Mouse (Mus musculus): ENCODE results near the gene Cfd.

Cfd gene

DNA sequence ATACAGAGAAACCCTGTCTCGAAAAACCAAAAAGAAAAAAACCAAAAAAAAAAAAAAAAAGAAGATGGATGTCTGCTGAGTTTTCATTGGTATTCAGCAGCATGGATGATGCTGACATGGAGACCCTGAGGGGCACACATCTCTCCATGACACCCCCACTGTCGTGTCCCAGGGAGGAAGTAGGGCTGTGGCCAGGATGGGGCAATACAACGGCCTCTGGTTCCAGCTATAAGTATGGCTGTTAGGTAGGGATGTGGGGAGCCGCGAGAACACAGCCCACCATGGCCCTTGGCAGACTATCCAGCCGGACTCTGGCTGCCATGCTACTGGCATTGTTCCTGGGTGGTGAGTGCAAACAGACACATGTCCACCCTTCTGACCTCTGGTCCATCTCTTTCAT, 4.6 kb upstream of the Cfd start, which contains the start of gene Elane:
Elane (plus strand) TSS at position 194 of the 400 bp plus-strand sequence.
- DNase-seq (ENCODE audit: low spot score in 2 of 2), result no peak

DNA sequence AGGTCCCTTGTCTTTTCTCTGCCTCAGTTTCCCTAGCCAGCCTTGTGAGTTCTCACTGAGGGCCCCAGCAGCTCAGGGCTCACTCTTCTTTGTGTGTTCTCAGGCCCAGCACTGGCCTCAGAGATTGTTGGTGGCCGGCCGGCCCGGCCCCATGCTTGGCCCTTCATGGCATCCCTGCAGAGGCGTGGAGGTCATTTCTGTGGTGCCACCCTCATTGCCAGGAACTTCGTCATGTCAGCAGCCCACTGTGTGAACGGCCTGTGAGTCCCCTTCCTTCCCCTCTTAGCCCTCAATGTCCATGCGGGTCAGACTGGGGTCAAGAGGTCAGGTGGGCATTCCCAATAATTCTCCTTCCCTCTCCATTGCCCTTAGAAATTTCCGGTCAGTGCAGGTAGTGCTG, 4.0 kb upstream of the Cfd start:
- DNase-seq (ENCODE audit: low spot score in 2 of 2), result no peak

DNA sequence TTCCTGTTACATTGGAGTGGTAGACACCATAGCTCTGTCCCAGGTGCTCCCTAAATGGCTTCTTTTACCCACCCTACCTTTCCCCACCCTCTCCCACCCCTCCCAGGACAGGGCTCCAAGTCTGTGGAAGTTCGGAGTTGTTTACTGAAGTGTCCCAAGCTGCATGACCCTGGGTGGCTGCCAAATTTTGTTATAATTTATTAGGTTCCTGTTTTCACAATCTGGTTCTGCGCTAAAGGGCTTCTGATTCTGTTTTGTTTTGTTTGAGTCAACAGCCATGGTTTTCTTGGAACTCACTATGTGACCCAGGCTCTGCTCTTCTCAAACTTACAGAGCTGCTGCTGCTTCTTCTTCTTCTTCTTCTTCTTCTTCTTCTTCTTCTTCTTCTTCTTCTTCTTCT, 1.3 kb upstream of the Cfd start:
- no peak for DNase-seq (ENCODE audit: low spot score in 2 of 2)

DNA sequence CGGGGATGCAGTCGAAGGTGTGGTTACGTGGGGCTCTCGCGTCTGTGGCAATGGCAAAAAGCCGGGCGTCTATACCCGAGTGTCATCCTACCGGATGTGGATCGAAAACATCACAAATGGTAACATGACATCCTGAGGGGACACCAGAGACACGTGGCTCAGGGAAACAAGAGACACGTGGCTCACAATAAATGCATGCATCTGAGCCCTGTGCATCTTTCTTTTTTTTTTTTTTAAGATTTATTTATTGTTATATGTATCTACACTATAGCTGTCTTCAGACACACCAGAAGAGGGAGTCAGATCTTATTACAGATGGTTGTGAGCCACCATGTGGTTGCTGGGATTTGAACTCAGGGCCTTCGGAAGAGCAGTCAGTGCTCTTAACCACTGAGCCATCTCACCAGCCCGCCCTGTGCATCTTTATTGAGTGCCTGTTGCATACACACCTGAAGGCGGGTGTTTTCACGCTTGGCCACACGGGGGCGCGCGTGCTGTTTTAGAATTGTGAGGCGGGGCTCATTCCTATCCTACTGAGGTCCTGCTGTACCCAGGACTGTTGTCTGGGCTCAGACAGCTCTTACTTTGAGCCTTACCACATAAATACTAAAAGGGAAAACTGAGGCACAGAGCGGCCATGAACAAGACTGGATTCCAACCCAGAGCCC, 1.9 kb downstream of the Cfd start:
- DNase-seq (ENCODE audit: low spot score in 2 of 2), result peak; percentile 65 to 81

DNA sequence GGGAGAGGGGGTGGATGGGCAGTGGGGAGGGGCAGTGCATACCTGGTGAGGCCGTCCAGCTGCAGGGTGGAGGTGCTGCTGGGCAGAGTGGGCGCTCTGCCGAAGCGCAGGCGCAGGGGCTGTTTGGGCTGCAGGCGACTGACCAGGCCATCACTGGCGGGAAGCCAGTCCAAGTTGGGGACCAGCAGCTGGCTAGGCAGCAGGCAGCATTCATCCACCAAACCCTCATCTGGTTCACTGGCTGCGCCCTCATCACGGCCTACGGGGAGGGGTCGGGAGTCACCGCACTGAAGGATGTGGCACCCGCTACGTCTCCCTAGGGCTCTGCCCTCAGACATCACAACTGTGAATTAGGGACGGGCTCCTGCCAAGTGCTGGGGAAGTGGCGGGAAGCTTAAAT, 5.7 kb downstream of the Cfd start:
- DNase-seq (ENCODE audit: low spot score in 2 of 2), result no peak

DNA sequence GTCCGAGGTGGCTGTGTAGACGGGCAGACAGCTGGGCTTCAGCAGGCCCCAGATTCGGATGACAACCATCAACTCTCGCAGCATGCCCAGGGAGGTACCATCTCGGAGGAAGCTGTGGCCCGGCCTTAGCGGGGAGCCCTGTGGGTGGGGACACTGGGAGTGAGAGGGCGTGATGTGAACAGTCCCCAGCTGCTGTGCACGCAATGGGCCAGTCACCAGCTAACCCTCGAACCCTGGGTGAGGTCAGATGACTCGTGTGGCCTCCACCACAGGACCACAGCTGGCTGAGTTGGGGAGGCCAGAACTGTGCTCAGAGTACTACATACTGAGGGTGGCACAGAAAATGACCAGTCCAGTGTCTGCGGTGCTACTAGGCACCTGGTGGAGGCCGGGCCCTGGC, 6.2 kb downstream of the Cfd start:
- no peak for DNase-seq (ENCODE audit: low spot score in 2 of 2)

DNA sequence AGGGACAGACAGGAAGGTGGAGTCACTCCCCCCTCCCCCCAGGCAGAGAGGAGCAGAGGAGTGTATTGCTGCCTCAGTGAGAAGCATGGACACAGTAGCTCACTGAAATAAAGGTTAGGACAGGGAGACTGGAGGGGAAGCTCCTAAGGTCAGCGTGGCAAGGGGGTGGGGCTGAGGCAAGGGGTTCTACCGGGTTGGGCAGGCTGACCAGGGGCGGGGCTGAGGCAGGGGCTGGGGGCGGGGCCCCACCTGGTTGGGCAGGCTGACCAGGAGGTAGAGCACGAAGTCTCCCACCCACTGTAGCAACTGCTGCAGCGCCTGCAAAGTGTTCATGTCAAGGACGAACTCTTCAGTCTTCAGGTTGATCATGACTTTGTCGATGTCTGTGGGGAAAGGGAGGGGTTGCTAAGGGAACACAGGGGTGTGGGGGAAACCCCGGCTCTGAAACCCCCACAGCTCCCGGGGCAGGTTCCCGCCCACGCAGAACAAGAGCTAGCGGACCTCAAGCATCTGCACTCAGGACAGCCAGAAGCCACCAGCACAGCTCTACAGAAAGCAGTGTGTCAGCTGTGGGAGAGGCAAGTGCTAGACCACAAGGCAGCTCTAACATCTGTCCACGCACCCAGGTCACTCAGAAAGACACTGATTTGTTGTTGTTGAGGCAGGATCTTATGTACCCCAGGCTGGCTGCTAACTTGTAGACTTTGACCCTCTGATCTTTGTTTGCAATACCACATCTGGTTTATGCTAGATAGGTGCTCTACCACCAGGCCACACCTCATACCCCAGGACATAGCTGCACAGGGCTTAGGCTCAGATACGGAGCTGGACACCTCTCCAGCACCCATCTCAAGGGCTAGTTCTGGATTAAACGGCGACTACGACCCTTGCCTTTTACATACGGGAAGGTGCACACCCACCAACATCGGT, 6.9 kb downstream of the Cfd start:
- no peak for DNase-seq (ENCODE audit: low spot score in 2 of 2)

DNA sequence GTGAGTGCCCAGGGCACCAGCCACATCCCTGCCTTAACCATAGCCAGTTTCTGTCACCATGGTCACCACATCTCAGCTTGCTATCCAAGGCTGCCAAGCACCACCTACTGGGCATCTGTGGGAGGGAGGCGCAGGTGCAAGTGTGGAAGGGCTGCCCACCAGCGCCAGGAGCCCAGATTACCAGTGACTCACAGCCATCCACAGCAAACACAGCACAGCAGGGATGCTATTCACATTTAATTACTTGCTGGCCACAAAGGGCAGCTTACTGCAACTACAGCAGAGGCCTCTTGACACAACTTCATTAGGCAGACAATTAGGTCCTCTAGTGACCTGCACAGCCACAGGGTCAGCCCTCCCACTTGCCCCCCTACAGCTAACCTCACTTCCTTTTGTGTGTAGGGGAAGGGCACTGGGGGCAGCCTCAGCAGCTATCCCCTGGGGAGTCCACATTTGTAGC, 10.3 kb downstream of the Cfd start:
- DNase-seq (ENCODE audit: low spot score in 2 of 2), result no peak

DNA sequence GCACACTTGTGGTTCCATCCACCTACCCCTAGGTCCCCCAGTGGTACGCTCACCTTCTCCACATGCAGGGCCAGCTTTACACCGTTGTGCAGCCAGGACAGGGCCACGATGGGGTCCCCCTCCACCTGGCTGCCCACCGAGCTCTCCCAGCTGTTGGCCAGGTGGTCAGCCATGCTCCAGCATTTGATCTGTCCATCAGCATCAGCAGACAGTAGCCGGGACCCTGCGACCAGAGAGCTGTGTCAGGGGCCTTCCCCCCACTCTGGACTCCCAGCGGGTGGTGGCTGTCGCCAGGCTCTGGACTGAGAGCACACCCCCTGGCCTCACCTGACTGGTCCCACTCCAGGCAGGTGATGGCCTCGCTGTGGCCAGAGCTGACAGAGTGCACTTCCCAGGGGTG, 16.1 kb downstream of the Cfd start:
- DNase-seq (ENCODE audit: low spot score in 2 of 2), result no peak

DNA sequence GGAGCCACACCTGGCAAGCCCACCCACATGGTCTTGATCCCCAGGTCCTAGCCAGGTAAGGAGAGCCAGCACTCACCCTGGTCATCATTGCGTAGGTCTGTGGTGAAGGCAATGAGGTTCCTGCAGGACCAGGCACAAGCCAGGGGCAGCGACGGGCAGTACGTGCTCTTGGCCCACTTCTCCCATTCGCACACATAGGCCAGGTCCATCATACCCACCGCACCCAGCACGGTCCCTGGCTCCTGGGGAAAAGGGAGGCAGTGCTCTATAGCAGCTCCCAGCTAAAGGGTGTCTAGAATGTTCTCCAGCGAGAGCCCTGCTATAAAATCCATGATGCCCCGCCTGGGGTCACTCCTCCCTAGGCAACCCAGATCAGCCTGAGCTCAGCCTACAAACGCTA, 16.8 kb downstream of the Cfd start:
- no peak for DNase-seq (ENCODE audit: low spot score in 2 of 2)

DNA sequence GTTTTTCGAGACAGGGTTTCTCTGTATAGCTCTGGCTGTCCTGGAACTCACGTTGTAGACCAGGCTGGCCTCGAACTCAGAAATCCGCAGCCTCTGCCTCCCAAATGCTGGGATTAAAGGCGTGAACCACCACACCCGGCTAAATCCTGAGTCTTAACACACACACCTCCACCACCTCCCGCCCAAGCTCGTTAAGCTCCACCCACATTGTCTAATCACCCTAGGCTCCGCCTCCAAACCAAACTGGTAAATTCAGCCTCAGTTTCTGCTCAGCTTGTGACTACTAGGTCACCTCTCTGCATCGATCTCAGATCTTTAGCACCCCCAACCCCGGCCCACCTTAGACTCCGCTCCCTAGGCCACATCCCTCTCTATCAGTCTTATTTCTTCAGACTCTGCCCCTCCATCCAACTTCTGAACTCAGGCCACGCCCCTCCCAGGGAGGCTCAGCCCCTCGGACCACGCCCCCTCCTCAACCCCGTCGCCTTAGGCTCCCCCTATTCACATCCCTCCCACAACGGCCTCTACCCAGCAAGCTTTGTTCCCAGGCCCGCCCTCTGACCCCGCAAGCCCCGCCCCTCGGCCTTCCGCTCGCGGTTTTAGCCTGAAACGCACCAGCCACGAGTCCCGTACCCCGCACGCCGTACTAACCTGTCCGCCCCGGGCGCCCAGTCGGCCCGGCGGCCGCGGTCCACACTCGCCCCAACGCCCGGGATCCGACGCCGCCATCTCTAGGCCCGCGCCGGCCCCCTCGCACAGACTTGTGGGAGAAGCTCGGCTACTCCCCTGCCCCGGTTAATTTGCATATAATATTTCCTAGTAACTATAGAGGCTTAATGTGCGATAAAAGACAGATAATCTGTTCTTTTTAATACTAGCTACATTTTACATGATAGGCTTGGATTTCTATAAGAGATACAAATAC, 17.8 kb downstream of the Cfd start, which contains the start of gene Med16:
Med16 (minus strand) TSS at position 757 of the 925 bp plus-strand sequence.
- DNase-seq (ENCODE audit: low spot score in 2 of 2), result peak; percentile 95 to 97

DNA sequence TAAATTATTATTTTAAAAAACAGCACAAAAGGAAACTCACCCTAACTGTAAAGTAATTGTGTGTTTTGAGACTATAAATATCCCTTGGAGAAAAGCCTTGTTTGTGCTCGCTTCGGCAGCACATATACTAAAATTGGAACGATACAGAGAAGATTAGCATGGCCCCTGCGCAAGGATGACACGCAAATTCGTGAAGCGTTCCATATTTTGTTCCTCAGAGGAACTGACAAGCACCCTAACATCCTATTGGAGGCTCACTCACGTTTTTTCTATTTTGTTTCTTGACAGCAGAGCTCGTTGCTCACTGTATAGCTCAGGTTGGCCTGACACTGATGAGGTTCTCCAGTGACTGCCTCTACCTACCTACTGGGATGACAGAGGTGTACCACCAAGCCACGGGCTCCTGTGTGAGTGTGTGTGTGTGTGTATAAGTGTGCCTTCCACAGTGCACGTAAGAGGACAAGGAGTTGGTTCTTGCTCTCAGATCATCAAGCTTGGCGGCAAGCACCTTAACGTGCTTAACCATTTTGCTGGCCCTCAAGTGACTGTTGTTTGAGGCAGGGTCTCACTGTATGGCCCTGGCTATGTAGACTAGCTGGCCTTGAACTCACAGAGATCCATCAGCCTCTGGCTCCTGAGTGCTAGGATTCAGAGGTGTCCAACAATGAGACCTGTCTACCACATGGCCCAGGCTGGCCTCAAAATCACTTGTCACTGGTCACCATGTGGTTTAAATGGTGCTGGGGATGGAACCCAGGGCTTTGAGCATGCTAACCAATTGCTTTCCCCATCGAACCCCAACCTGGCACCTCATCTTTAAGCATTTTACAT, 18.7 kb downstream of the Cfd start:
- no peak for DNase-seq (ENCODE audit: low spot score in 2 of 2)

DNA sequence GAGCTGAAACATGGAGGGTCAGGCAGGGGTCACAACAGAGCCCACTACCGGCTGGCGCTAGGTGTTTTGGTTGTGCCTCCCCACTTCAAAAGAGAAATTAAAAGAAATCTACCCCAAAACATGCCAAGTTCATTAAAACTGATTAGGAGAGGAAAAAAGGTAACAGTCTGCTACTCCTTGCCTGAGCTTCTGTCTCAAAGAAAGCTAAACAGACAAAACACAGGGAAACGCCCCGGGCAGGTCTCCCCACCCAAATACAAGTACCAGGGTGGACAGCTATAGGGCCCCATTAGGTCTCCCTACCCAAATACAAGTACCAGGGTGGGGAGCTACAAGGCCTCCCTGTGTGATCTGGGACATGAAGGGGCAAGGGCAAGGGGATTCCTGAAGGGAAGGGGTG, 19.9 kb downstream of the Cfd start, which contains the start of gene Gm26602:
Gm26602 (plus strand) TSS at position 301 of the 400 bp plus-strand sequence.
- no peak for DNase-seq (ENCODE audit: low spot score in 2 of 2)

DNA sequence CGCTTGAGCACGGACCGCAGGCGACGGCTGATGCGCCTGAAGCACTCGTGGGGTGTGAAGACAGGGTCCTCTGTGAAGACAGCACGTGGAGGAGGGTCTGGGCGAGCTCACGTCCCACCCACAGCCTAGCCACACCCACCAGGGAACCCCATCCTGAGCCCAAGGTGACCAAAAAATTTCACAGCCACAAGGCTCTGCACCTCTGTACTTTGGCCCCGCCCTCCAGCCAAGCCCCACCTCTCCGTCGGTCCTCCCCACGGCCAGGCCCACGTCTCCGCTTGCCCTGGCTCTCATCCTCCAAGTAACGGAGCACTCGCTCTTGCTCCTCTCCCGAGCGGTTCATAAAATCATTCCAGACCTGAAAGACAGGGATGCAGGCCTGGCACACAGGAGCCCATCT, 21.8 kb downstream of the Cfd start:
- DNase-seq (ENCODE audit: low spot score in 2 of 2), result no peak

DNA sequence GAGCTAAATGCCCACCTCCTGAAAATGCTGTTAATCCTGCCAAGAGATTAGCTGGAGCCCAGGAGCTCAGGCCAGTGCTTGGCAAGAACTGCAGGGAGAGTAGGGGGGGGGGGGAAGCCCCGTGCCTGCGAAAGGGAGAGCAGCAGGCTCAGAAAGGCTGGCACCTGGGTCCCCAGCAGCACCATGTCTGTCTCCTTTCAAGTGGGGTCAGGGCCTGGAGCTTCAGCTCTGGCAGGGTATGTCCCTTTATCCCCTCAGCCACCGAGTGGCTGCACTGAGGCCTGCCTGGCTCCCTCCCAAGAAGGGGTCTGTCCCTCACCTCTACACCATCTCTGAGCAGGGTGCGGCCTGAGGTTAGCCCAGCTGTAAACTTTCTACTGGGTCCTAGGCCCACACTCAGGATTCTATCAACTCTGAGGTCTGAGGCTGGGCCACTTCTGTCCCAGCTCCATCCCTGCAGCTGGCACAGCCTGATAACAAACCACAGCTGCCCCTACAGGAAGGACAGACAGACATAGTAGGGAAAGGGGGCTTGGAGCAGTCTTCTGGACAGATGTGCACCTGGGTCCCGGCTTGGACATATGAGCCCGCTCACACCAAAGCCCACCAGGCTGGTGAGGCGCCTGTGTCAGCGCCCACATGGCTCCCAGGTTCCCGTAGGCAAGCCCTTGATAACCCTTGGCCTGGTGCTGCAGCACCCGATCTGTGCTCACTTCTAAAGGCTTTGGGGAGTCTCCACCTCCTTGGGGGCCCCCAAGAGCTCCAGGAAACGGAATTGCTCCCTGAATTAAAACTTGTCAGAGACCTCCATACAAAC, 23.7 kb downstream of the Cfd start:
- DNase-seq (ENCODE audit: low spot score in 2 of 2), result no peak

DNA sequence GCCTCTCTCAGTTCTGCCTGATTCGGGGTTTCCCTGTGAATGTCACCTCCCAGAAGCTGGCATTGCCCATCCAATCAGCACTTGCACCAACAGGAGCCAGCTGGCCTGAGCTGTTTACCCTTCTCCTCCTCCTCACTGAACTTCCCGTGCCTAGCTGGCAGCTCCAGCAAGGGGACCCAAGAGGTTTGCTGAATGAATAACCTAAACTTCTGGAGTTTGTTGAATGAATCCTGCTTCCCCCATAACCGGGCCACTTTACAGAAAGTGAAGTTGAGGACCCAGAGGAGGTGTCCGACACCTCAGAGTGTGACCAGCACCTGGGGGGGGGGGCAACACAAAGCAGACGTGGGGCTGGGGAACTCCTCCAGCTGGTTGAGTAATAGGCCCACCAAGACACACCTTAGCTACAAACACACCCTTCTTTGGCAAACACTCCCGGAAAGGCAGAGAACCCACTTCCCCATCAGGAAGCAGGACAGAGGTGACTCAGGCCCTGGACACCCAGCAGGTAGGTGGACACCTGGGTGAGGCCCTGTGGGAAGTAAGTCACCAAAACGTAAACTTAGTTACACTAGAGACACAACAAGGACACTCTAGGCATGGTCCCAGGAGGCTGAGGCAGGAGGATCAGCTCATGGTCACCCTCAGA, 24.4 kb downstream of the Cfd start:
- DNase-seq (ENCODE audit: low spot score in 2 of 2), result no peak

DNA sequence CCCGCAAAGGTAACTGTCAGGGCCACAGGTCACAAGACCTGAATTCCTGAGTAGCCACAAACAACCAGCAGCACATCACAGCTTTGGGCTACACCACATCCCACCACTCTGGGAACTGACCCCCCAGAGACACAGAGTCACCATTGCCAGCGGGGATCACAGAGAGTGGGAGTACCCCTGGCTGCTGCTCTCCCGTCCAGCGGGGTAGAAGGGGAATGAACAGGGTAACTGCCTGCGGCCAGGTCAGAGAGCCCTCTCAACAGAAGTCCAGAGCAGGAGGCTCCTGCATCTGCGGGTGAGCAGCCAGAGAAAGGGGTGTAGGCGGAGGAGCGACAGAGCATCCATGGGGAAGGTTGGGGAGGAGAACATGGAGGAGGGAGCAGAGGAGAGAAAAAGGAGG, 25.4 kb downstream of the Cfd start:
- DNase-seq (ENCODE audit: low spot score in 2 of 2), result no peak

DNA sequence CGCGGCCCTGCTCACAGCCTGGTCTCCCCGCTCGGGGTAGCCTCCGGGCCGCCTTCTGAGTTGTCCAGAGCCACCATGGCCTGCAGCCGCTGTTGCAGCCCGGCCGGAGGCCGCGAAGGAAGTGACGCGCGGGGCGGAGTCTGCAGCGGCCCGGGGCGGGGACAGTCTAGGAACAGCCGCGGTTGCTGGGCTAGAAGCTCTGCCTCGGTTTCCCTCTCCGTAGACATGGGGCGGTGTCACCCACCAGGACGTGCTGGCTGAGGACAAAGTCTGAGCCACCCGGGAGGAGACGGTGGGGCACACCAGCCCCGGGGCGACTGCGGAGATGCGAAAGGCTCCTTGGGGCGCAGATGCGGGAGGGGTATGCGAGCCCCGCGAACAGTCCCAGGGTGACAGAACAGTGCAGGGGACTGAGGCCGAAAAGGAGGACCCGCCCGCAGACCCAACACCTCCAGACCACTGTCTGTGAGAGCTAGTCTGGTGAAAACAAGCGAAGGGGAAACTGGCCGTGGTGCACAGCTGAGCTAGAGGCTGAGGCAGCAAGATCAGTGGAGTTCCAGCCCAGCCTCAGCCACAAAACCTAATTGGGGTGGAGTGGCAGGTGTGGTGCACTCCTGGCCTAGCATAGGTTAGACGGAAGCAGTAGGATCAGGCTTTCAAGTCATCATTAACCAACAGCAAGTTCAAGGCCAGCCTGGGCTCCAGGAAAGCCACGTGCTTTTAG, 26.3 kb downstream of the Cfd start, which contains the start of gene Kiss1r:
Kiss1r (plus strand) TSS at position 164 of the 724 bp plus-strand sequence.
- peak; percentile 81 to 91 for DNase-seq (ENCODE audit: low spot score in 2 of 2)
